Mouse (Mus musculus): Measurements from ENCODE around the gene Rai14.

Rai14 gene

DNA sequence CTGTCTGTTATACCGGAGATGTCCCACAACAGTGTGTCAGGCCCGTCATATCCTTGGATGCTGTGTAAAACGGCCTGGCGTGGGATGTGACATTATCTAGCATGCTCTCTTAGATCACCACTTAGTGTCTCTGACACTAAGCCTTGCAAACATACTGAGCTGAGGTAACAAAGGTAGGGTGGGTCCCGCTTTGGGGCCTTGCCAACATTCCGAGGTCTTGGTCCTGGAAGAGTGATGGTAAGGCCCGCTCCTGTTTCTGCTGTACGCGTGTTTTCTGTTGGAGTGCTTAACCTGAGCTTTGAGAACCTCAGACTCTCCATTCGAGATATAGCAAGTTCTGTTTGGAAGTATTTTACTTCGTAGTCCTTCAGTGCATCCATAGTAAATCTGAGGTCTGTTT is 5.8 kb upstream of the Rai14 start:
- peak; percentile 80 for DNase-seq

DNA sequence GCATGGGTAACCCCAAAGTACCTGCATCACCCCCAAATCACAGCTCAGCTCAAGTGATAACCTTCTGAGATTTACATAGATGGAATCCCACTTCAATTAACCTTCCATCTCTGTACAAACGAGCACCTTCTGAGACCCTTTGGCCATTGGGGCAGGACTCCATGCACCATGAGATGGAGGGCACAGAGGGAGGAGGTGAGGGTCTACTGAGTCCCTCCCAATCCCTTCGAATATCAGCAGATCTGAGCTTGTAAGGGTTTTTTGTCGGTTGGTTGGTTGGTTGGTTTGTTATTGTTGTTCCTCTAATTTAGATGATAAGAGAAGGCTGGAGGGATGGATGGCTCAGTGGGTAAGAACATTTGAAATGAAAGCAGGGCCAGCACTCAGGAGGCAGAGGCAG is 5.1 kb upstream of the Rai14 start:
- DNase-seq = peak; percentile 64

DNA sequence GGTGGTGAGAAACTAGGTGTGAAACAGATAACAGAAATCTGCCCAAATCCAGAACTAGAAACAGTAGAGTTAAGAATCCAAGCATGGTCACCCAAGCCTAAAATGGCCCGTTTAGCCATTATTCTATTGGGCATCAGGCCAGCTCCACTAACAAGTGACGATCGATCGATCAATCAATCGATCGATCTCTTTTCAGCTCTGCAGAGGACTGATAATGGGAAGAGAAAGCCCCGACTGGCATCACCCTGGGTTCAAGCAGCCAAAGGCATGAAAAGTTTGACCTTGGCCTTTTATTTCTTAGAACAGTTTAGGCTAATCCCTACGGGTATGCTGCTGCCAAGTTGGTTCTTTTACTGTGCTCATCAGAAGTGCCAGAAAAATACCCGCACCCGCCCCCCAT is 4.3 kb upstream of the Rai14 start:
- DNase-seq = peak; percentile 70

DNA sequence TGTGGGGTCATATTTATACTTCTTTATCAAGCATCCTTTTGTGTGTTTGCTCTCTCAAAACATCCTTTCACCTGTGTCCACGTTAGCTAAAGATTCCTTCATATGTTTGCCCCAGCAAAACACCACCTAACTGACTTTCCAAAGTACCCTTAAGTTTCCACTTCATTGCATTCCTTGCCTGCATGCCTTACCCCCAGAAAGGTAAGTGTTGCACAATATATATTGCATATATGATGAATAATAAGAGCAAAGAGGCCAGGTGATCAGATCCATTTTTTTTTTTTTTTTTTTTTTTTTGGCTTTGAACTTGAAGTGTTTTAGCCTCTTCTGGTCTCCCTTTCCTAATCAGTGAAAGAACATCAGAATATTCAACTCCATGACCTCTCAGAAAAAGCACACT is 2.9 kb upstream of the Rai14 start:
- no peak for DNase-seq

DNA sequence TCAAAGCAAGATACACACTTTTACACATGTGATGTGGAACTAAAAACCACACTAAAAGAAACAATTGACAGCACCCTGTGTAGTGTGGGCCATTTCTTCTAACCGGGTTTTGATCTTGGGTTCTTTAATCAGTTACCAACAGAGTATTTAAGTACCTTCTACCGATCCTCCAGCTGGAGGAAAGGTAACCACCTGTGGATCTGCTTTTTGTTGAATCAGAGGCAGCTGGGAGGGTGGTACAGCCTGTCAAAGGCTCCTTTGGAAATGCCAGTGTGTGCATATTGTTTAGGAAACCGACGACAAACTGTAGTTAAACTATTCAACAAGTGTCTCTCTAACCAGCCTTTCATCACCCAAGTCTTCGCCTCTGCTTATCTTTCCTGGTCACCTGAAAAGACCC is 1.5 kb upstream of the Rai14 start:
- DNase-seq = peak; percentile 82

DNA sequence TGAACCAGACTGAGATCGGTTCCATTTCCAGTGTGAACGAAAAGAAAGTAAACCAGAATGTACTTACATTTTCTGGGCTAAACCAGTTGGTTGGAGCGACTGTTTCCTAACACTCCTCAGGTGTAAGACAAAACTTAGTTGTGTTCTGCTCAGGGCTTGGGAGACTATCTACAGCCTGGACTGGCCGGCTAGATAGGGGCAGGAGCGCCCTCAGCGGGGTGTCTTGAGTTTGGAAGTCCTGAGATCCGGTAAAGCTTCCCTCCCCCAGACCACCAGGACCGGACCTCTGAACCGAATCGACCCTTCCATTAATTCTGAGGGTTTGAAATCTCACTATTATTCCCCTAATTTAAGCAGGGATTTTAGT is 698 bp upstream of the Rai14 start:
- peak; percentile 90 for DNase-seq

DNA sequence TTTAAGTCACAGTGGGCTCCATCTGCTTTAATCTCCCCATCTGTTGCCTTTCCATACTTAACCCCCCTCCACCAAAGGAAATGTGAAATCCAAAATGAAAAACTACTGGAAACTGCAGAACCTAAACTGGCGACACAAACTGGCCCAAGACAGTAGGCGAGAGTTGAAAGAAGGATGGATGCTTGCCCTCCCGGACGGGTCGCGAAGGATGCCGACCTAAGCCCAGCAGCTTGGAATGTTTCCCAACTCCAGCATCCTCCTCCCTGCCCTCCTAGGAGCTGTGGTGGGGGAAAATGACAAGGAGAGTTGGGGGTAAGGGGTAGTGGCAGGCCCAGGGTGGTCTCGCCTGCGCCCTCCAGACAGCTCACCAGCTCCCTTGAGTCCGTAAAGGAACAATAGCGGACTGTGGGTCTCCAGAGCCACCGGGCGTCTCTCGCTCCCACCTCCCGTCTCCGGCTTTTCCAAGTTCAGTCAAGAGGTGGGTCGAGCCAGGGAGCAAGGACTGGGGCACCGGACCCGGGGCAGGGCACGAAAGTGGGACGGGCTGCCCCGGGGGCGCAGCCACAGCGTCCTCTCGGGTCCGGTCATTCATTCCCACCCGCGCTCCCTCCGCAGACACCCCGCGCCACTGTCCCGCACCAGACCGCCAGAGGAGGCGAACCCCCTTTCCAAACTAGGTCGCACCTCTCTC is 653 bp downstream of the Rai14 start:
- peak; percentile 92 for DNase-seq

DNA sequence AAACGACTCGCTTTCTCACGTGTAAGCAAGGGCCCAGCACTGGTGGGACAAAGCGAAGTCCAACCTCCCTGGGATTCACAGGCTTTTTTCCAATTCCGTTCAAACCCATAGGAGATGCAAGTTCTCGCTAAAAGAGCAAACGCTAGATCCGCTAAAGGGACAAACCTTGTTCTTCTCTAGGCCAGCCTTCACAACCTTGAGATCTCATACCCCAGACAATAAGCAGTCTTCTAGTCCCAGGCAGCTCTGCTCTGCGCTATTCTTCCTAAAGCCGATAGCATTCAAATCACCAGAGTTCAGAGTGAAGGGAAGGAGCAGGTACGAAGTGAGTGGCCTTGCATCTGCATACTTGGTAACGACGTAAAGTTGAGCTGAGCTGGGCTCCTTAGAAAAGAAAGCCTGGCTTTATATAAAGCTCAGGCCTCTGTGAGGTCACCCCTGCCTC is 1.2 kb downstream of the Rai14 start:
- DNase-seq = peak; percentile 82

DNA sequence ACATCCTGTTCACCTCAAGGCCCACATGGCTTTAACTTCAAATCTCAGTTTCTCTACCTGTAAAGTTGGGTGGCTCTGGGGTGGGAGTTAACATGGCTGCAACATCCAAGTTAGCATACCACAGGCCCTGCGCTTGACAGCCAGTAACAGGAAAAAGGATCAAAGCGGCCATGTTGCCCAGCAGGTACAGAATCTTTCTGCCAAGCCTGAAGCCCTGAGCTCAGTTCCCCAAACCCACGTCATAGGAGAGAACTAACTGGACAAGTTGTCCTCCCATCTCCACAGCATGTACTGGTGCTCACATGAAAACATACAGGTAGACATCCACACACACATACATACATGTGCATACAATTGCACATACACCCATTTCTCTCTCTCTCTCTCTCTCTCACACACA is 2.1 kb downstream of the Rai14 start:
- DNase-seq = peak; percentile 83

DNA sequence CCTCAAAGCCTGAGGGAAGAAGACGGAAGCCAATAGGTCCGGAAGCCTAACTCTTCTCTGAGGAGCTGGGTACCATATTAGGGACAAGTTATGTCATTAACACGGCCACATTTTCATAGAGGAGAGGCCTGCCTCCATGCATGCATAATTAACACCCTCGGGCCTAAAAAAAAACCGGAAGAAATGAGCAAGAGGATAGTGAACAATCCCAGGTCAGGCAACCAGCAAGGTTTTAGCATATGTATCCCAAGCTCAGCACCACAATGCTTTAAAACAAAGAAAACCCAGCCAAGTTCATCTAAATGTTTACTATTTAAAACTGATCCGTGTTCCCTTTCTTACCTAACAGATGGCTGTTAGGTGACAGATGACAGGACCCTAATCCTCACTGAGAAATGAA is 3.2 kb downstream of the Rai14 start:
- DNase-seq = peak; percentile 65

DNA sequence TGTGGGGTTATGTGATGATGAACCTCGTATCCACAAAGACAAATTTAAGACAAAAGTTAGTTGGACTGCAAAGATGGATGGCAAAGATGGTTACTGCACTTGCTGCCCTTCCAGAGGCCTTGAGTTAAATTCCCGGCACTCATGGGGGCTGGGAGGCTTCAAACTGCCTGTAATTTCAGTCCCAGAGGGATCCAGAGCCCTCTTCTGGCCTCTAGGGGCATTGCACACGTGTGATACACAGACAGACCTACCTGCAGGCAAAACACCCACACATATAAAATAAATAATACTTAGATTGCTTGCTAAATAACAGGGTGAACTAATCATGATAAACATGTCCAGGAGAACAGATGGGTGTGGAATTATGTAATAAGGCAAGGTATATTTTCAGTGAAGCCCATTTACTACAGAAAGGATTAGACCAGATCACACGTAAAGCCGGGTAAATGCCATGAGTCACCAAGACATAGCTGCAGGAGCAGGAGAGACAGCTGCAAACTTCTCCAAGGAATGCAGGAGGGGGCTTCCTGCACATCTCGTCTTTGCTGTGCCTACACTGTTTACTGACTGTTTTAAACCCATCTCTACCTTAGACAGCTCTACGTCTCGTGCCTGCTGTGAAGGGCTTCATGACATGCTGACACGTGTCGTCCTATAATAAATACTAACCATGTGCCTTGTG is 5.7 kb downstream of the Rai14 start:
- no peak for DNase-seq

DNA sequence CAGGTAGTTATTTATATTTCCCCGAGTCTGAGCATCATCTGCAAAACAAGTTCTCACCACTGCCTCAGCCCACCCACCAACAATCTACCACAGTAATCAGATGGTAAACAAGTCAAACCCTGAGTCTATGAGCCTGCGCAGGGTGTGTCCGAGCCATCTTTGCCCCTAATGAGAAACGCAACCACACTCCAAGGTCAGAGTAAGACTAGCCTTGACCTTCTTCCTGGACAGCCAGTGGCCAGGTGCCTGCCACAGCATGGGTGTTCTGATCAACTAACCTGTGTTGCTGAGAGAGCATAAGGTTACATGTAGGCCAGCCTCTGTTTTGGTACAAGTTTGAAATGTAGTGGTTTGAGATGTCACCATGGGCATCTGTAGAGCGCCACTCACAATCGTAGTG is 7.3 kb downstream of the Rai14 start:
- no peak for DNase-seq

DNA sequence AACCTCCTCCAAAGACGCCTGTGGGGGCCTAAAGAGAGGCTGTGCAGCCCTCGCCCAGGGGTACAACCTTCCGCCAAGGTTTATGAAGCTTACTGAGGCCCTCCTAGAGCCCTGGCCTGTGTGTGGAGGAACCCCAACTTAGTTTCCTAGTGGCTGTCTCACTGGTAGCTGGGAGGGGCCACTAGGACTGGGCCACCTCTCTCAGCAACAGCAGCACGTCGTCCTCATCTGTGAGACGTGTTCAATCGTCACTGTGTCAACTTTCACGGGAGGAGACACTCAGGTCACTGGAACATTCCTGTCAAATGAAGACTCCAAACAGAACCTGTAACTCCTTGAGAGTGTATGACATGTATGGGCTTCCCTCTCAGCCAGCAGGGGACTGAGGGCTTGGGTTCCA is 8.0 kb downstream of the Rai14 start:
- no peak for DNase-seq

DNA sequence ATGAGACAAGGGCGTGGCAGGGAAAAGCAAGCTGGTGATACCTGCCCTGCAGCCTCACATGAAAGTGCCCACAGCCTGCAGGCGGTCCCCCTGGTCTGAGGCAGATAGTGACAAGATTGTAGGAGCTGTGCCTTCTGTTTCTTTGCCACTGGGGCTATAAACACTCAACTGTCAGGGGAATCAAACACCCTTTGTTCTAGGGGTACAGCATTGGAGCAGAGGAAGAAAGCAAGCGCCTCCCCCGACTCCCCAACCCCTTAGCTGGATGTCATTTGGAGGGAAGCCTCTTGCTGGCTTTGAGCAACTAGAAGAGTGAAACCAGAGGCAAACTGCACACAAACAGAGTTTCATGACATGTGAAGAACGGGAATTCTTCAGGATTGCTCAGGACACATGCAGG is 8.7 kb downstream of the Rai14 start:
- no peak for DNase-seq

DNA sequence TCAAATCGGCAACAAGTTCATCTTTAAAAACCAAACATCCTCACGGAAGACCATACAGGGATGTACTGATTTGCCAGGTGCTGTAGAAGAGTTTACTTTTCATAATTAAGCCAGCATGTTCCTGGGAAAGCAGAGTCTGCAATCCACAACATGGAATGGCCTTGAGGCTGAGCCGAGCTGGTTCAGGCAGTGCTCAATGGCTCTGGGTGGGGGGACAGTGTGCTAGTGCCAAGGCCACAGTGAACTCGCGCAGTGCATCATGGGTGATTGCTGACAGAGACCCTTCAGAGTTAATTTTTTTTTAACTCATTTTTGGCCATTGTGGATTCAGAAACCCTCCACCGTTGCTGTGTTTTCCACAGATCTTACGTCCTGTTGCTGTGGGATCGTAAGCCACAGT is 10.1 kb downstream of the Rai14 start:
- no peak for DNase-seq

DNA sequence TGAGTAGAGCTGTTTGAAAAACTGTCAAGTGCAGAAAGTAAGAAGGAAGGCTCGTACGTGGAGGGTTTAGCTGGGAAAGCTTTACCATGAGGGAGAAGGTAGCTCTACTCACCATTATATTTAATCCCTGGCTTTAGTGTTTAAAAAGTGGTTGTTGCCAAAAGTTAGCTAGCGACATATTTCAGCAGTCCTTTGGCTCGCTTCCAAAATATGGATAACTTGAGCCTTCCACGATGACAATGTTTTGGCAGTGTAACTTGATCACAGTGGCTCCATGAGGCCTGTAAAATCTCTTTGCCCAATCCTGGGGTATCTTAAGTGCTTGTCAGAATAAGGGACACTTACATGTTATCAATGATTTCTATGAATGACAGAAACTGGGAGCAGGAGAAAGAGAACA is 12.9 kb downstream of the Rai14 start:
- DNase-seq = no peak

DNA sequence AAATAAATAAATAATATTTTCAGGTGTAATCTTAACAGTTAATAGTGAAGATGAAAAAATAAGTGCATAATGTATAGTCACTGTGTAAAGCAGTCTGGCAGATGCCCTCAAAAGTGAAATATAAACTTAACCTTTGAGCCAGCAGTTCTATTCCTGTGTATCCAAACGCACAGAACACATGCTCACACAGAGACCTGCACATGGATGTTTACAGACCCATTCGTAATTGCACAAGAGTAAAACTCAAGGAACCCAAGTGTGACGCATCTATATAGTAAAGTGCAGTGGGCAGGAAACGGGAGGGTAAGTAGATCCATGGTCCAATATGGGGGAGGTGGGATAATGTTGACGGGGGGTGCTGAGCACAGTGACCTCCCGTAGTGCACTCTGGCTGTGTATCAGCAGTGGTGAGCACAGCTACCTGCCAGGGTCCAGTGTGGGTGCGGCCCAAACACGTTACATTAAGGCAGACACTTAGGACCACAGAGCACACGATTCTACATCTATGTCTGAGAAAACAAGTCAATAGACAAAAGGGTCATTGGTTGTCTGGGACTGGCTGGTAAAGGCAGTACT is 13.4 kb downstream of the Rai14 start:
- DNase-seq = no peak

DNA sequence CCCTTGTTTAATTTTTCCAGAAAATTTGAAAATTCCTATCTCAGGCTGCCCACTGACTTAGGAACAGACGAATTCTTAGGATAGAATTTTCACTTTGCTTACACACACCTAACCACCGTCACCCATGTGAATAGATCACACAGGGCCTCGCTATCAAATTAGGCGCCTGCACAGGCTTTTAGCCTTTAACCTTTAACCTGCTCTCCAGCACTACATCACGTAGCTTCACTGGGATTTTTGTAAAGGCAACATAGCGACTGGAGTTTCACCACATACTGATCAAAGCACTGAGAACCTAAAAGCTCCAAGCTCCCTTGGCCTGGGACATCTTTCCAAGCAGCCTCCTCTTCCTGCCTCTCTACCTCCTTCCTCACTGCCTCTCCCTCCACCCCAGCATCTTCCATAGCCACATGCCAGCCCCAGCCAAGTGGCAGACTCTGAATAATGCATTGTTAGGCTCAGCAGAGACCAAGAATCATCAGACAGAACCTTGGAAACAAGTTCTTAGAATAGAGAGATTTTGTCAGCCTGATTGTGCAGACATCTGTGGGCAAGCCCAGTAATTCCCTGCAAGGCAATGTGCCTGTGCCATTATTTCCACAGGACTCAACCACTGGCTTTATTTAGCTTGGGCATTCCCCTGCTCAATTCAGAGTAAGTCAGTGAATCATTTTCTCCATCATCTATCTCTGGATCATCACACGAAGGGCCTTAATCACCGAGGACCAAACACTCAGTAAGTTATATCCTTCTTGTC is 17.8 kb downstream of the Rai14 start:
- DNase-seq = no peak

DNA sequence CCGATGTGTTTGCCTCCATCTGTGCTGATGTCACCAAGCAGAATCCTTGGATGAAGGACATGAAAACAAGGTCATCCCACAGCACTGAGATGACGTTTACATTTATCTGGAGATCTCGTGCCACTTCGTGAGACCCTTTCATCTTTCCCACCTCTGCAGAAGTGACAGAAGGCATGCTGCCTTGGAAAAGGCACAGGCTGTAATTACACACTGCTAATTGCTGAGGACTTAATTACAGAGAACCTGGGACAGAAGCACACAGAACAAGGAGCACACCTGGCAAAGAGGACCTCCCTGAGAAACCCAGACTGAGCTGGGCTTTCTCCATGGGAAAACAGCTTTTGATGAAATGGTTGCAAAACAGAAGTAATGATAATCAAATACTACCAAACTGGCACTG is 21.8 kb downstream of the Rai14 start:
- no peak for DNase-seq

DNA sequence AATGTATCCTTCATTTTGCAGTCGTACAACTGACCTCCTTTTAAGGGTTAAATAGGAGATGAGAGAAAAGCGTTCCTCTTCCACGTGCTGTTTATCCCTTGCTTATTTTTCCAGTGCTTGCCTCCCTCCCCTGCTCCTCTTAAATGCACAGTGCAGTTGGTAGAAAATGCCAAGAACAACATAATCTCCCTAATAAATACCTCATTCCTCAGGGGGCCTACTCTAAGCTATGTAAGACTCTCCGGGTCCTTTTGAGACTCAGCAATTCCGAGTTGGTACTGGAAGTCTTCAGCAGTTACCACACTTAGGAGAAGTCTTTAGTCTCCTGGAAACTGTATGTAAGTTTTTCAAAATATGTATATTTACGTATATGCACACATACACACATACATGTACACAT is 22.9 kb downstream of the Rai14 start:
- no peak for DNase-seq

DNA sequence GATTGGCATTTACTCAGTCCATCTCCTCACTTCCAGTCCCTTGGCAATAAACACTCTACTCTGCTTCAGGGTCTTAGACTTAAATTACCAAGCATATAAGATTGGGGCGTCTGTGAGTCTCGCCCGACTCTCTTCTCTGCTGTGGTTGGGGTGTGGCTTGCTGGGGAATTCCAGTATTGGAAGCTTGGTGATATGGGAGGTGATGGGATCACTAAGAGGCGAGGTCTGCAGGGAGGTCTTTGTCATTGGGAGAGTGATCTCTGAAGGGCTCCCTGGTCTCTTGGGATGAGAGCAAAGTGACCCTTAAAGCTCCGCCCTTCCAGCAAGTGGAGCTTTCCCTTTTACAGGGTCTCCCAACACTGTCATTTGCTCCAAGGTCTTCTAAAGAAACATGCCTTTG is 23.5 kb downstream of the Rai14 start:
- DNase-seq = no peak

DNA sequence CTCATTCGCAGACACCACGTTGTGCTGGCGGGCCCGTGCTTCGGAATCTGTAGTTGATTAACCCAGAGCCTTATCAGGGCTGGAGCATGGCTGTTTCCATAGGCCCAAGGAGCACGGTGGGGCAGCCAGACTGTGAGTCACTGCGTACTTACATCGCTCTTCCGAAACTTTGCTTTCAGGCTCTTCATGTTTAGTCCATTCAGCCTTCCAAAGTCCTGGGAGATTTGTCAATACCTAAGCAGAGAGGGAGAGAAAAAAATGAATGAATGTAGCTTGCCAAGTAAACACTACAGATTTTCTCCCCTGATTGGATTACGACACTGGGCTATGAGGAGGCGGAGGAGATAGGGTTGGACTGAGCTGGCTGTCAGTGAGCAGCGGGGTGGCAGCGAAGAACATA is 24.2 kb downstream of the Rai14 start:
- DNase-seq = no peak

DNA sequence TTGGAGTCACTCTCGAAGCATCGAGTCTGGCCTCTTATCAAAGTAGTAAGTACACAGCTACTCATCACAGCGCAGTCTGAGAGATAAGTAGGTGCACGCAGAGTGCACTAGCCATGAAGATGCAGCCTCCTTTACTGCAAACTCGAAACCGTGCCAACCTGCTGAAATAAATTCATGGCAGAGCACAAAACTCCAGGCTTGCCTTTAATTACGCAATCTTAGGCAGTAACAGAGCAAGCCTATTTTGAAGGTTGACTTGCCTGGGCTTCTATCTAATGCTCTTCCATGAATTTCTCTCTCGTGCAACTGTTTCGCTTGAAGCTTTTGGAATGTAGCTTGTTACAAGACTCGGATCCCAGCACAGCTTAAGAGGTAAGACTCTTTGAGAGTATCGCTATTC is 25.1 kb downstream of the Rai14 start:
- DNase-seq = no peak

DNA sequence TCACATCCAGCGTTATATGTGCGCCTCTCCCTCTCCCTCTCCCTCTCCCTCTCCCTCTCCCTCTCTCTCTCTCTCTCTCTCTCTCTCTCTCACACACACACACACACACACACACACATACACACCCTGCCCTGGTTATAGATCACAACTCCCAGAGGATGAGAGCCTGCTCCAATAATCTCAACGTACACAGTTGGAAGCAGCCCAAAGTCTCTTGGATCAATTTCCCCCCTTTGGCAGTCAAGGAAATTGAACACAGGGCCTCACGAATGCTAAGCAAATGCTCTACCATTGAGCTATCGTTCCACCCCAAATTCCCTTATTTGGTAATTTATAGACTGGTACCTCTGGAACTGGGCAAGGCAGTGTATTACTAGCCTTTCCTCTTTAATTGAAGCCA is 25.7 kb downstream of the Rai14 start:
- DNase-seq = no peak

All from heart, adult 11 months (tissue).